In the genomic region with DNA sequence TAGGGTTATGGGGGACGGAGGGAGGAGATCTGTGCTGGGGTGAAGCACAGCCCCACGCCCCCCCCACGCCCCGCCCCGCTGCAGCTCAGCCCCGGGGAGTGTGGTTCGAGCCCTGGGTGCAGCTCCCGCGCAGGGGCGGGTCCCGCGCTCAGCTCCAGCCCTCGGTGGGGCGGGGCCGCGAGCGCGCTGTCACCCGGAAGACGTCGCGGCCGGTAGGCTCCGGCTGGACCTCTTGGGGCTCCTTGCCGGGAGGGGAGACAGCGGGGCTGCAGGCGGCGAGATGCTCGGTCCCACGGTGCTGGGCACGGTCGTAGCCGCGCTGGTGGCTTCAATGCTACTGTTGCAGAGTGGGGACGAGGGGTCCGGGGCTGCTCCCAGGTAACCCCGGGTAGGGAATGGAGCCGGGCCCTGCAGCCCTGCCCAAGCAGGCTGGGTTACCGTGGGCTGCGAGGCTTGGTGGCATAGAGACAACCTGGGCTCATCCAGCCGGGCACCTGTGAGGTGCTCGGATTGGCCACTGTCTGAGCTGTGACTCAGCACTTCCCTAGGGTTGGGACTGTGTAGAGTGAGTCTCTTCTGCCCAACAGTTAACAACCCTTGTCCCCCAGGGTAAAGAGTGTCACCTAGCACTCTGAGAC, we compare ENCODE assay signal across 7 mouse cellular contexts. TPM values are rescaled to one million over a fixed set of nuclear protein-coding genes. Genes with fewer than 3 reads are reported as not detected.
A peak's percentile ranks its signal among the peaks of the same experiment; 100 is the strongest.
DNase-seq lines count a peak whose midpoint lies in the region; ATAC-seq and TF ChIP-seq lines count a peak whose summit lies in the region.

A gene (plus strand): TSS at position 182 of the 638 bp plus-strand sequence.

- 0 out of 2 replicates have a peak, but pooled peaks cover 5% of the 10 kb centered on the region for H3K9me3 ChIP-seq in hindbrain, embryonic 14.5 days (ENCODE audit: control insufficient read depth, low read length)

- TF ChIP-seq CTCF in gastrocnemius, adult 2 months (IDR thresholded peaks at IDR 0.05): no peak

- H3K27me3 ChIP-seq in hindbrain, embryonic 14.5 days (ENCODE audit: control insufficient read depth, insufficient read depth, low read length): peaks cover 76% of the 10 kb centered on the region

- H3K36me3 ChIP-seq in hindbrain, embryonic 14.5 days (replicated peaks; ENCODE audit: control insufficient read depth, insufficient read depth): no peaks in the 10 kb centered on the region

- peak; percentile 56 for DNase-seq in R1 (ENCODE audit: low read depth, low spot score)
- DNase-seq in c-Kit-negative CD71-positive TER-119-positive erythroid progenitor cells, embryonic 14.5 days (ENCODE audit: low read depth, low spot score): peak; percentile 73
- DNase-seq in gastrocnemius, adult 2 months: peak; percentile 72
- DNase-seq in hindbrain, embryonic 14.5 days (ENCODE audit: low spot score): no peak
- DNase-seq in left cerebral cortex, postnatal 36 days (ENCODE audit: low spot score in 2 of 2): peak; percentile 51 to 67
- DNase-seq in spleen, postnatal 14 days (ENCODE audit: low spot score in 2 of 2): peak; percentile 47 to 61

- 0 out of 2 replicates have a peak, but pooled peaks cover 2% of the 10 kb centered on the region for H3K4me1 ChIP-seq in hindbrain, embryonic 14.5 days (replicated peaks; ENCODE audit: control insufficient read depth, insufficient read depth, low read length)

- intact Hi-C loops in gastrocnemius, adult 2 months (cut with DNase I): loop anchor here (10.0 kb wide), 1 partner anchor 294 kb away; no protein-coding TSS in a partner anchor
- intact Hi-C loops in left cerebral cortex, postnatal 36 days (cut with DNase I): no loop called here

- peak; percentile 45 for ATAC-seq in hindbrain, embryonic 14.5 days (ENCODE audit: low FRiP score)
- peak; percentile 79 for ATAC-seq in megakaryocyte-erythroid progenitor cell, adult 5-6 weeks (replicated peaks; ENCODE audit: low FRiP score, low TSS enrichment, poor library complexity, severe bottlenecking)

- H3K4me3 ChIP-seq in gastrocnemius, adult 2 months: peak within 1 kb of the TSS; percentile 87
- H3K4me3 ChIP-seq in hindbrain, embryonic 14.5 days (replicated peaks; ENCODE audit: low read length): peak within 1 kb of the TSS; percentile 45

- peak within 1 kb of the TSS; percentile 79 for H3K4me2 ChIP-seq in hindbrain, embryonic 14.5 days (replicated peaks)

- peak within 1 kb of the TSS; percentile 58 for H3K9ac ChIP-seq in hindbrain, embryonic 14.5 days

- peak within 1 kb of the TSS; percentile 69 for H3K27ac ChIP-seq in gastrocnemius, adult 2 months
- H3K27ac ChIP-seq in hindbrain, embryonic 14.5 days: no peak within 1 kb of the TSS

- 2% methylated on average over 36 of the region's 42 CpGs for WGBS in hindbrain, embryonic 14.5 days

RNA-seq across cellular contexts. Expression of the gene that starts here (rescaled TPM):
- 1 to 10 TPM; 3.9 to 4.0 TPM for total RNA-seq in gastrocnemius, adult 2 months (2021)
- 3.0 and 3.5 TPM in 2 replicates for polyA plus RNA-seq in hindbrain, embryonic 14.5 days (2014; fragmentation: Nextera tagmentation; extraction: Ambion mirVana)
- total RNA-seq in left cerebral cortex, postnatal 36 days (2021): 10 to 100 TPM; 14.8 to 15.1 TPM
- total RNA-seq in megakaryocyte-erythroid progenitor cell, adult 5-6 weeks (2014; fragmentation: Nextera tagmentation): 30.6 and 40.4 TPM in 2 replicates
- total RNA-seq in megakaryocyte-erythroid progenitor cell, adult 5-6 weeks (2017): 15.4 and 19.0 TPM in 2 replicates
